Mouse (Mus musculus): ENCODE data around the gene Pigg.
"Not testable (repeated sequence)": the region's sequence is repeated elsewhere in the genome, so short reads cannot be mapped to it uniquely, and the experiment has no call there.

The Pigg gene

GRCm38 (mm10) chr5:108312224-108313064 lies at the start of gene Pigg:
Gene Pigg, plus strand, starts transcription at chr5:108312609.
- peak; percentile 76 for DNase-seq (ENCODE audit: low read depth)

- no peak for DNase-seq (ENCODE audit: low read depth)
These were observed 49.7 kb upstream of the Pigg start for GRCm38 (mm10) chr5:108262722-108263121.

- DNase-seq (ENCODE audit: low read depth): not testable (repeated sequence)
These were observed 48.6 kb upstream of the Pigg start for GRCm38 (mm10) chr5:108263785-108264184.

GRCm38 (mm10) chr5:108266990-108267389 lies 45.4 kb upstream of the Pigg start:
- no peak for DNase-seq (ENCODE audit: low read depth)

GRCm38 (mm10) chr5:108268127-108269062 lies 44.0 kb upstream of the Pigg start, which contains the start of gene Dr1:
Gene Dr1, plus strand, starts transcription at chr5:108268897.
- DNase-seq (ENCODE audit: low read depth): peak; percentile 91

GRCm38 (mm10) chr5:108269063-108269810 lies 43.2 kb upstream of the Pigg start:
- DNase-seq (ENCODE audit: low read depth): no peak

- DNase-seq (ENCODE audit: low read depth): peak; percentile 32
These were observed 42.6 kb upstream of the Pigg start for GRCm38 (mm10) chr5:108269811-108270151.

GRCm38 (mm10) chr5:108270415-108270814 lies 42.0 kb upstream of the Pigg start:
- DNase-seq (ENCODE audit: low read depth): no peak

- not testable (repeated sequence) for DNase-seq (ENCODE audit: low read depth)
These were observed 41.1 kb upstream of the Pigg start for GRCm38 (mm10) chr5:108271345-108271744.

- DNase-seq (ENCODE audit: low read depth): no peak
These were observed 25.5 kb upstream of the Pigg start for GRCm38 (mm10) chr5:108286957-108287356.

GRCm38 (mm10) chr5:108301567-108301966 lies 10.8 kb upstream of the Pigg start:
- no peak for DNase-seq (ENCODE audit: low read depth)

GRCm38 (mm10) chr5:108313065-108313860 lies 854 bp downstream of the Pigg start:
- DNase-seq (ENCODE audit: low read depth): peak; percentile 23

GRCm38 (mm10) chr5:108331051-108331450 lies 18.6 kb downstream of the Pigg start:
- no peak for DNase-seq (ENCODE audit: low read depth)

GRCm38 (mm10) chr5:108337385-108337784 lies 25.0 kb downstream of the Pigg start:
- no peak for DNase-seq (ENCODE audit: low read depth)

GRCm38 (mm10) chr5:108338049-108338448 lies 25.6 kb downstream of the Pigg start:
- DNase-seq (ENCODE audit: low read depth): no peak

- no peak for DNase-seq (ENCODE audit: low read depth)
These were observed 31.3 kb downstream of the Pigg start for GRCm38 (mm10) chr5:108343680-108344170.

- no peak for DNase-seq (ENCODE audit: low read depth)
These were observed 33.1 kb downstream of the Pigg start for GRCm38 (mm10) chr5:108345313-108346071.

- DNase-seq (ENCODE audit: low read depth): no peak
These were observed 35.4 kb downstream of the Pigg start for GRCm38 (mm10) chr5:108347843-108348242.

- peak; percentile 2 for DNase-seq (ENCODE audit: low read depth)
These were observed 37.2 kb downstream of the Pigg start for GRCm38 (mm10) chr5:108349511-108350148.

- DNase-seq (ENCODE audit: low read depth): no peak
These were observed 41.6 kb downstream of the Pigg start for GRCm38 (mm10) chr5:108354056-108354455.
